Mouse (Mus musculus): ENCODE data around the gene Plekhh1. TPM values are rescaled to one million over a fixed set of nuclear protein-coding genes. Genes with fewer than 3 reads are reported as not detected.

The Plekhh1 gene
- polyA plus RNA-seq, 1 experiment, result 2.7 TPM

DNA sequence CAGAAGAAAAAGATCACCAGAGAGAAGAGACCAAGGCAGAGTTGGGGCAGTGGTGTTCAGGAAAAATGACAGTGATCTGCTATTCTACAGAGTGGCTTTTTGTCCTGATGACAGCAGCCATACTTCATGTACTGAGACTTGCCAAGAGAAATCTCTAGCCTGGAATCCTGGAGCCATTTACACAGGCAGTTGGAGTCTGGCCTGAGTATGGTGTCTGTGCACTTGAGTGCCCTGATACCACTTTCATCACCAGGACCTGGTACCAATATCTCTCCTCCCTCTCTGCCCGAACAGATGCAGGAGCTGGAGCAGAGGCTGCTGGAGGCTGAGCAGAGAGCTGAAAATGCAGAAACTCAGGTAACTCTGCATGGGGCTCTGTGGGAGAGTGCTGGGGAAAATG lies 19.9 kb downstream of the Plekhh1 start:
- H3K36me3 ChIP-seq (ENCODE audit: control insufficient read depth, insufficient read depth, low read length), result no peaks in the 10 kb centered on the region
- H3K27me3 ChIP-seq (ENCODE audit: control insufficient read depth, insufficient read depth, low read length), result no peaks in the 10 kb centered on the region
- TF ChIP-seq POLR2A (IDR thresholded peaks at IDR 0.05; ENCODE audit: control insufficient read depth, low read depth, low read length) (no peak), CTCF (IDR thresholded peaks at IDR 0.05; ENCODE audit: control insufficient read depth, insufficient read depth, insufficient replicate concordance, low read depth, low read length) (no peak)
- H3K4me3 ChIP-seq (ENCODE audit: control insufficient read depth, low read depth, low read length), result no peak overlapping the region
- no peaks in the 10 kb centered on the region for H3K4me1 ChIP-seq (ENCODE audit: control insufficient read depth, insufficient read depth, low read length)
- H3K27ac ChIP-seq (ENCODE audit: control insufficient read depth, insufficient read depth, low read depth, low read length), result no peak overlapping the region

DNA sequence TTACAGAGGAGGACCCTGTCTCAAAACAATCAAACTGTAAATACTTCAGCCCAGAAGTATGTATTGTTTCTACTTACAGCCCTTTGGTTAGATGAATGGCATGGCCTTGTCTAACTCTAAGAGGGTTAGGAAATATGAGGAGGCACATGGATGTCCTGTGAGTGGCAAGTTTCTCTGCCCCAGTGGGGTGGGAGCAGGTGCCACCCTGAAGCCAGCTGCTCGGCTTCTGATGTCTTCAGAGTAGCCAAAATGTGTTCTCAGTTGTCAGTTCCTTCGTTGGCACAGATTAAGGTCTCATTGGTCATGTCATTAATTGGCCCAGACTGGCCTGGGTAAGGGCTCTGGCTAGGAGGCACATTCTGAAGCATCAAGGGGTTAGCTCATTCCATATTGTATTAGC lies 20.8 kb downstream of the Plekhh1 start:
- no peak for TF ChIP-seq POLR2A (IDR thresholded peaks at IDR 0.05; ENCODE audit: control insufficient read depth, low read depth, low read length)
- no peak for TF ChIP-seq CTCF (IDR thresholded peaks at IDR 0.05; ENCODE audit: control insufficient read depth, insufficient read depth, insufficient replicate concordance, low read depth, low read length)
- no peaks in the 10 kb centered on the region for H3K27me3 ChIP-seq (ENCODE audit: control insufficient read depth, insufficient read depth, low read length)
- H3K4me1 ChIP-seq (ENCODE audit: control insufficient read depth, insufficient read depth, low read length), result no peaks in the 10 kb centered on the region
- no peaks in the 10 kb centered on the region for H3K36me3 ChIP-seq (ENCODE audit: control insufficient read depth, insufficient read depth, low read length)
- H3K27ac ChIP-seq (ENCODE audit: control insufficient read depth, insufficient read depth, low read depth, low read length), result no peak overlapping the region
- H3K4me3 ChIP-seq (ENCODE audit: control insufficient read depth, low read depth, low read length), result no peak overlapping the region

GRCm38 (mm10) chr12:79050545-79051212 lies 21.7 kb downstream of the Plekhh1 start:
- Histone ChIP-seq H3K4me3 (ENCODE audit: control insufficient read depth, low read depth, low read length) (no peak overlapping the region), H3K4me1 (ENCODE audit: control insufficient read depth, insufficient read depth, low read length) (no peaks in the 10 kb centered on the region), H3K27me3 (ENCODE audit: control insufficient read depth, insufficient read depth, low read length) (no peaks in the 10 kb centered on the region), H3K36me3 (ENCODE audit: control insufficient read depth, insufficient read depth, low read length) (no peaks in the 10 kb centered on the region), H3K27ac (ENCODE audit: control insufficient read depth, insufficient read depth, low read depth, low read length) (no peak overlapping the region)
- TF ChIP-seq POLR2A (IDR thresholded peaks at IDR 0.05; ENCODE audit: control insufficient read depth, low read depth, low read length), result no peak
- no peak for TF ChIP-seq CTCF (IDR thresholded peaks at IDR 0.05; ENCODE audit: control insufficient read depth, insufficient read depth, insufficient replicate concordance, low read depth, low read length)

- TF ChIP-seq CTCF (IDR thresholded peaks at IDR 0.05; ENCODE audit: control insufficient read depth, insufficient read depth, insufficient replicate concordance, low read depth, low read length) (no peak), POLR2A (IDR thresholded peaks at IDR 0.05; ENCODE audit: control insufficient read depth, low read depth, low read length) (no peak)
- no peaks in the 10 kb centered on the region for H3K36me3 ChIP-seq (ENCODE audit: control insufficient read depth, insufficient read depth, low read length)
- no peak overlapping the region for H3K27ac ChIP-seq (ENCODE audit: control insufficient read depth, insufficient read depth, low read depth, low read length)
- H3K27me3 ChIP-seq (ENCODE audit: control insufficient read depth, insufficient read depth, low read length), result no peaks in the 10 kb centered on the region
- no peaks in the 10 kb centered on the region for H3K4me1 ChIP-seq (ENCODE audit: control insufficient read depth, insufficient read depth, low read length)
- no peak overlapping the region for H3K4me3 ChIP-seq (ENCODE audit: control insufficient read depth, low read depth, low read length)
Observed at GRCm38 (mm10) chr12:79052073-79052472, 23.1 kb downstream of the Plekhh1 start.

GRCm38 (mm10) chr12:79055276-79055675 lies 26.3 kb downstream of the Plekhh1 start:
- Histone ChIP-seq H3K27ac (ENCODE audit: control insufficient read depth, insufficient read depth, low read depth, low read length) (no peak overlapping the region), H3K36me3 (ENCODE audit: control insufficient read depth, insufficient read depth, low read length) (no peaks in the 10 kb centered on the region), H3K4me3 (ENCODE audit: control insufficient read depth, low read depth, low read length) (no peak overlapping the region), H3K4me1 (ENCODE audit: control insufficient read depth, insufficient read depth, low read length) (no peaks in the 10 kb centered on the region), H3K27me3 (ENCODE audit: control insufficient read depth, insufficient read depth, low read length) (no peaks in the 10 kb centered on the region)
- TF ChIP-seq CTCF (IDR thresholded peaks at IDR 0.05; ENCODE audit: control insufficient read depth, insufficient read depth, insufficient replicate concordance, low read depth, low read length) (no peak), POLR2A (IDR thresholded peaks at IDR 0.05; ENCODE audit: control insufficient read depth, low read depth, low read length) (no peak)

DNA sequence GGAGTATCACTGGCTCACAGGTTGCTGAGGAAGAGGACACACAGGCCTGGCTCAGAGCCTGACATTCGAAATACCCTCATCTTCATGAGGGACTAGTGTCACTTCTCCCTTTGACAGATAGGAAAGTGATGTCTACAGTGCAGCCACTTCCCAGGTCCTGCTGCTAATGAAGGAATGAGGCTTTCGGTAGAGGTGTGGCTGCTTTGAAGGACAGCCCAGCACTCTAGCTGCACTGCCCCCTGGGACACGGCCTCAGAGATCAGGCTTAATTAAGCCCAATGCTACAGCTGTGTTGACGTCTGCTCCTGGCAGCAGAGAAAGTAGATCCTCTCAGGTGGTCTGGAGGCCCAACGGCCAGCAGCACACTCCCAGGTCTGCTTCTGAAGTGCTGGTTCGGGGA lies 30.6 kb downstream of the Plekhh1 start:
- Histone ChIP-seq H3K27me3 (ENCODE audit: control insufficient read depth, insufficient read depth, low read length) (no peaks in the 10 kb centered on the region), H3K4me3 (ENCODE audit: control insufficient read depth, low read depth, low read length) (no peak overlapping the region), H3K36me3 (ENCODE audit: control insufficient read depth, insufficient read depth, low read length) (no peaks in the 10 kb centered on the region), H3K27ac (ENCODE audit: control insufficient read depth, insufficient read depth, low read depth, low read length) (no peak overlapping the region), H3K4me1 (ENCODE audit: control insufficient read depth, insufficient read depth, low read length) (no peaks in the 10 kb centered on the region)
- TF ChIP-seq POLR2A (IDR thresholded peaks at IDR 0.05; ENCODE audit: control insufficient read depth, low read depth, low read length), result no peak
- TF ChIP-seq CTCF (IDR thresholded peaks at IDR 0.05; ENCODE audit: control insufficient read depth, insufficient read depth, insufficient replicate concordance, low read depth, low read length), result no peak

GRCm38 (mm10) chr12:79060134-79060533 lies 31.2 kb downstream of the Plekhh1 start:
- H3K27me3 ChIP-seq (ENCODE audit: control insufficient read depth, insufficient read depth, low read length), result no peaks in the 10 kb centered on the region
- no peak overlapping the region for H3K27ac ChIP-seq (ENCODE audit: control insufficient read depth, insufficient read depth, low read depth, low read length)
- H3K36me3 ChIP-seq (ENCODE audit: control insufficient read depth, insufficient read depth, low read length), result no peaks in the 10 kb centered on the region
- no peak overlapping the region for H3K4me3 ChIP-seq (ENCODE audit: control insufficient read depth, low read depth, low read length)
- H3K4me1 ChIP-seq (ENCODE audit: control insufficient read depth, insufficient read depth, low read length), result no peaks in the 10 kb centered on the region
- TF ChIP-seq POLR2A (IDR thresholded peaks at IDR 0.05; ENCODE audit: control insufficient read depth, low read depth, low read length) (no peak), CTCF (IDR thresholded peaks at IDR 0.05; ENCODE audit: control insufficient read depth, insufficient read depth, insufficient replicate concordance, low read depth, low read length) (no peak)
